Mouse (Mus musculus): Measurements from ENCODE around the gene Urb2. TPM values are rescaled to one million over a fixed set of nuclear protein-coding genes. Genes with fewer than 3 reads are reported as not detected.

The Urb2 gene
- 3.7 and 5.0 TPM in 2 replicates for polyA plus RNA-seq (2015; fragmentation: Nextera tagmentation; extraction: Ambion mirVana)

- Histone ChIP-seq H3K9me3 (no peaks in the 10 kb centered on the region), H3K27me3 (no peaks in the 10 kb centered on the region), H3K4me3 (peak within 1 kb of the TSS; percentile 88), H3K4me2 (peak within 1 kb of the TSS; percentile 75), H3K9ac (peak within 1 kb of the TSS; percentile 87), H3K27ac (peak within 1 kb of the TSS; percentile 90), H3K36me3 (peaks cover 21% of the 10 kb centered on the region), H3K4me1 (peaks cover 35% of the 10 kb centered on the region)
- WGBS = under 1% methylated on average over 74 of the region's 74 CpGs
- peak; percentile 88 for ATAC-seq (ENCODE audit: insufficient number of reproducible peaks, insufficient read depth, low FRiP score, low TSS enrichment, low read depth)
Observed at GRCm38 (mm10) chr8:124021237-124022227, at the start of gene Urb2, which contains the start of gene Taf5l. TSS of gene Urb2 (plus strand) at chr8:124021508. TSS of gene Taf5l (minus strand) at chr8:124021397.

DNA sequence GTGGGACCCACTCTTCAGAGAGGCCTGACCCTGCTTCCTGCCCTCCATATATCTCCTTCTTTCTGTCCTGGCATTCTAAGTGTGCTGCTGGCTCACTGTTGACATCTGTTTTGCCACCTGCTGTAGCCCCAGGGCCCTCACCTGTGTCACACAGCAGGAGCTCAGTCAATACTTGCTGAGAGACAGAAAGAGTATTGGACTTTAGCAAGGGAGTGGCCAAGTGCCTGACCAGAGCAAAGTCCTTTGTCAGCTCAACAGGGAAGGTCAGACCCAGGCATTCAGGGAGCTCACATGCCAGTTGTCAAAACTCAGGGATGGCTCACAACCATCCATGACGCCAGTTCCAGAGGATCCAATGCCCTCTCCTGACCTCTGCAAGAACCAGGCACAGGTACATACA is 47.8 kb upstream of the Urb2 start:
- no peak for ATAC-seq (ENCODE audit: insufficient number of reproducible peaks, insufficient read depth, low FRiP score, low TSS enrichment, low read depth)
- Histone ChIP-seq H3K4me1 (0 out of 2 replicates have a peak, but pooled peaks cover 2% of the 10 kb centered on the region), H3K36me3 (peaks cover 17% of the 10 kb centered on the region; the same call in 1 of the 2 replicates), H3K27me3 (no peaks in the 10 kb centered on the region), H3K4me3 (no peak overlapping the region), H3K4me2 (no peak overlapping the region), H3K9ac (no peak overlapping the region), H3K27ac (no peak overlapping the region), H3K9me3 (no peaks in the 10 kb centered on the region)
- WGBS = 66% methylated on average over 1 of the region's 1 CpGs

- H3K9me3 ChIP-seq = no peaks in the 10 kb centered on the region
- WGBS = 94% methylated on average over 4 of the region's 4 CpGs
Observed at GRCm38 (mm10) chr8:123977499-123977898, 43.8 kb upstream of the Urb2 start.

GRCm38 (mm10) chr8:123978166-123978838 is 43.0 kb upstream of the Urb2 start:
- 0 out of 2 replicates have a peak overlapping the region, but pooled peaks have one; percentile 27 for H3K9ac ChIP-seq
- no peak for ATAC-seq (ENCODE audit: insufficient number of reproducible peaks, insufficient read depth, low FRiP score, low TSS enrichment, low read depth)

More at GRCm38 (mm10) chr8:123977499-123977898, 43.8 kb upstream of the Urb2 start:
- Histone ChIP-seq H3K27ac (no peak overlapping the region), H3K9ac (no peak overlapping the region), H3K4me3 (no peak overlapping the region), H3K36me3 (no peaks in the 10 kb centered on the region), H3K4me1 (peaks cover 23% of the 10 kb centered on the region), H3K27me3 (no peaks in the 10 kb centered on the region), H3K4me2 (no peak overlapping the region)
- no peak for ATAC-seq (ENCODE audit: insufficient number of reproducible peaks, insufficient read depth, low FRiP score, low TSS enrichment, low read depth)

GRCm38 (mm10) chr8:123978926-123979325 is 42.4 kb upstream of the Urb2 start:
- no peak for ATAC-seq (ENCODE audit: insufficient number of reproducible peaks, insufficient read depth, low FRiP score, low TSS enrichment, low read depth)
- Histone ChIP-seq H3K27ac (no peak overlapping the region), H3K4me2 (no peak overlapping the region), H3K27me3 (no peaks in the 10 kb centered on the region), H3K9ac (0 out of 2 replicates have a peak overlapping the region, but pooled peaks have one; percentile 27), H3K36me3 (no peaks in the 10 kb centered on the region), H3K9me3 (no peaks in the 10 kb centered on the region), H3K4me1 (peaks cover 27% of the 10 kb centered on the region), H3K4me3 (no peak overlapping the region)
- 80% methylated on average over 8 of the region's 8 CpGs for WGBS

More at GRCm38 (mm10) chr8:123978166-123978838, 43.0 kb upstream of the Urb2 start:
- Histone ChIP-seq H3K36me3 (no peaks in the 10 kb centered on the region), H3K4me1 (peaks cover 26% of the 10 kb centered on the region), H3K27me3 (no peaks in the 10 kb centered on the region), H3K4me3 (no peak overlapping the region), H3K27ac (no peak overlapping the region), H3K4me2 (no peak overlapping the region), H3K9me3 (no peaks in the 10 kb centered on the region)
- WGBS = 64% methylated on average over 14 of the region's 14 CpGs

DNA sequence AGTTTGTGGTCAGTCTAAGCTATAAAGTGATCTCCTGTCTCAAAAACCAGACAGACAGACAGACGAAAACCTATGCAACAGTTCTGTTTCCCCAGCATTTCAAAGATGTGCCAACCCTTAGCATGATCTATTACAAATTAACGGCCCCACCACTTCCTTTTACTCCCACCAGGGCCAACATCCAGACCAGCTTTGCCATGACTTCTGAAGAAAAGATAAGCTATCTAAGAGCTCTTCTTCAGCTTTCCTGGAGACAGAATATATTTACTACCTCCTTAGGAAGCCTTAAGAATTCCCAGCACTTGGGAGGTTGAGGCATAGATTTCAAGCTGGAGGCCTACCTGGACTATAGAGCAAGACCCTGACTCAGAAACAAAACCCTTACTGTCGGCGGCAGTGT is 41.1 kb upstream of the Urb2 start:
- Histone ChIP-seq H3K9ac (0 out of 2 replicates have a peak overlapping the region, but pooled peaks have one; percentile 11), H3K27me3 (no peaks in the 10 kb centered on the region), H3K4me1 (peaks cover 27% of the 10 kb centered on the region), H3K27ac (no peak overlapping the region), H3K36me3 (no peaks in the 10 kb centered on the region), H3K4me3 (no peak overlapping the region), H3K4me2 (no peak overlapping the region), H3K9me3 (no peaks in the 10 kb centered on the region)
- 60% methylated on average over 4 of the region's 4 CpGs for WGBS
- ATAC-seq (ENCODE audit: insufficient number of reproducible peaks, insufficient read depth, low FRiP score, low TSS enrichment, low read depth) = no peak

DNA sequence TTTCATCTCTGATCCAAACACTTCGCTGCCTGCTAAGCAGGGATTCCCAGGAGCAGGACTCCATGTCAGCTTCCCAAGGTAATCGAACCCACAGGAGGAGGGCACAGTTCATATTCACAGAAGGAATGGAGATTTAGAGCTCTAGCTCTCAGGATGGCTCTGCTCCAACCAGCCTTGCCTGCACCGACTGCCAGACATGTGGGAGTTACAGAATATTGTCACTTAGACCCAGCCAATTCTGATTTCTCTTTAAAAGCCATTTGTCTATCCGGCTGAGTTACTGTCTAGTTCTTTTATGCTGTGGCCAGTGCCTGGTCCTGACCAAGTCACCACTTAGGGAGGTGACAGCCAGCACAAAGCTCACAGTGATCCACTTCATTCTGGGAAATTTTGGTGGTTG is 39.6 kb upstream of the Urb2 start:
- 46% methylated on average over 4 of the region's 4 CpGs for WGBS
- Histone ChIP-seq H3K27me3 (no peaks in the 10 kb centered on the region), H3K9me3 (no peaks in the 10 kb centered on the region), H3K4me2 (peak overlapping the region; percentile 93), H3K4me1 (peaks cover 27% of the 10 kb centered on the region), H3K4me3 (peak overlapping the region; percentile 77), H3K36me3 (no peaks in the 10 kb centered on the region), H3K27ac (no peak overlapping the region), H3K9ac (0 out of 2 replicates have a peak overlapping the region, but pooled peaks have one; percentile 11)
- ATAC-seq (ENCODE audit: insufficient number of reproducible peaks, insufficient read depth, low FRiP score, low TSS enrichment, low read depth) = no peak

DNA sequence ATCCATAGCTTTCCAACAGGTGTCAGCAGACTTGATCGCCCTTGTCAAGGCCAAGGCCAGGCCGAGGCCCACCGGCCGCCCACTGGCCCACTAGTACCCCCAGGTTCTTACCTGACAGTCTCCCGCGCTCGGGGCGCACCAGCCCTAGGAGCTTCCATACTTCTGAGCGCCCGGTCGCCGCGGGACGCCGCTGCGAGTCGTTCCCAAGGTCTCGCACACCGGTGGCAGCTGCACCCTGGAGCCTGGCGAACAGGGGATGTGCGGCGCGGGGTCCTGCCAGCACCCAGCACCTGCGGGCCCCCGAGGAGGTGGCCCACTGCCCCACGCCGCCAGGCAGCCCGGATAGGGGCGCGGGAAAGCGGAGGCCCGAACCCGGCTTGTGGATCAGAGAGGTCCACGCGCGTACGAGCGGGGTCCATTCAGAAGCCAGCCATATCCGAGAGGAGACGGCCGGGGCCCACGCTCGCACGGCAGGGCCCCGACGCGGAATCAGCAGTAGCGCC is 39.0 kb upstream of the Urb2 start:
- no peaks in the 10 kb centered on the region for H3K36me3 ChIP-seq
- WGBS = under 1% methylated on average over 48 of the region's 48 CpGs
- H3K4me1 ChIP-seq = peaks cover 27% of the 10 kb centered on the region
- peak overlapping the region; percentile 93 for H3K4me2 ChIP-seq
- no peaks in the 10 kb centered on the region for H3K9me3 ChIP-seq
- H3K9ac ChIP-seq = peak overlapping the region; percentile 84
- H3K27me3 ChIP-seq = no peaks in the 10 kb centered on the region
- peak; percentile 35; the same call in 1 of the 2 replicates for ATAC-seq (ENCODE audit: insufficient number of reproducible peaks, insufficient read depth, low FRiP score, low TSS enrichment, low read depth)
- peak overlapping the region; percentile 77 for H3K4me3 ChIP-seq
- peak overlapping the region; percentile 83; the same call in 1 of the 2 replicates for H3K27ac ChIP-seq

DNA sequence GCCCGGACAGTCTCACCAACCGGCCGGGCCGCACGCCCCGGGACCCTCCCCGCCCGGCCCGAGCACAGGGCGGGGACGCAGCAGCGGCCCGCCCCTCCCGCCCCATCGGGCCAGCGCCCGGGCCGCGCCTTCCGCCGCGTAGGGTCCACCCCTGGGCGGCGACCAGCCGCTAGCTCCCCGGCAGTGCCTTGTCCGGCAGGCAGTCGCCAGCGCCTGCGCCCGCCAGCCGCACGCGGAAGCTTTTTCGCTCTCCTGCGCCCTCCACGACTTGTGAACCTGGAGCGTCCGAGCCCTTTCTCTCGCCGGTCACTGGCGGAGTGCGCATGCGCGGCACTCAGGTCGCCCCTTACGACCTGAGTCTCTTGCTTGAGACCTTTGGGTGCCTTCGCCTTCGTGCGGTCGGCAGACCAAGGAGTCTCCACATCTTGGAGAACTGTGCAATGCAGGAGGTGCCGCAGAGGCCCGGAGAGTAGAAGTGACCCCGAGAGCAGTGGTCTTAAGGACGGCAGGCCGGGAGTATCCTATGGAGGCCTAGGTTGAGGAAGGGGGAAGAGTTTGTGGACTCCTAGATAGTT is 38.4 kb upstream of the Urb2 start, which contains the start of gene Abcb10:
TSS of gene Abcb10 (minus strand) at position 297 of the 575 bp plus-strand sequence.
- ATAC-seq (ENCODE audit: insufficient number of reproducible peaks, insufficient read depth, low FRiP score, low TSS enrichment, low read depth) = peak; percentile 93
- H3K9ac ChIP-seq = peak within 1 kb of the TSS; percentile 84
- H3K4me3 ChIP-seq = peak within 1 kb of the TSS; percentile 77
- peak within 1 kb of the TSS; percentile 83 for H3K27ac ChIP-seq
- no peaks in the 10 kb centered on the region for H3K27me3 ChIP-seq
- H3K36me3 ChIP-seq = no peaks in the 10 kb centered on the region
- WGBS = under 1% methylated on average over 47 of the region's 56 CpGs
- H3K9me3 ChIP-seq = no peaks in the 10 kb centered on the region
- H3K4me2 ChIP-seq = peak within 1 kb of the TSS; percentile 93
- peaks cover 27% of the 10 kb centered on the region for H3K4me1 ChIP-seq

GRCm38 (mm10) chr8:123988605-123989038 is 32.7 kb upstream of the Urb2 start:
- no peaks in the 10 kb centered on the region for H3K9me3 ChIP-seq
- no peaks in the 10 kb centered on the region for H3K4me1 ChIP-seq
- H3K36me3 ChIP-seq = peaks cover 5% of the 10 kb centered on the region
- no peak for ATAC-seq (ENCODE audit: insufficient number of reproducible peaks, insufficient read depth, low FRiP score, low TSS enrichment, low read depth)
- no peak overlapping the region for H3K4me3 ChIP-seq
- WGBS = 62% methylated on average over 6 of the region's 6 CpGs
- no peak overlapping the region for H3K4me2 ChIP-seq
- H3K9ac ChIP-seq = no peak overlapping the region
- H3K27ac ChIP-seq = no peak overlapping the region
- no peaks in the 10 kb centered on the region for H3K27me3 ChIP-seq

DNA sequence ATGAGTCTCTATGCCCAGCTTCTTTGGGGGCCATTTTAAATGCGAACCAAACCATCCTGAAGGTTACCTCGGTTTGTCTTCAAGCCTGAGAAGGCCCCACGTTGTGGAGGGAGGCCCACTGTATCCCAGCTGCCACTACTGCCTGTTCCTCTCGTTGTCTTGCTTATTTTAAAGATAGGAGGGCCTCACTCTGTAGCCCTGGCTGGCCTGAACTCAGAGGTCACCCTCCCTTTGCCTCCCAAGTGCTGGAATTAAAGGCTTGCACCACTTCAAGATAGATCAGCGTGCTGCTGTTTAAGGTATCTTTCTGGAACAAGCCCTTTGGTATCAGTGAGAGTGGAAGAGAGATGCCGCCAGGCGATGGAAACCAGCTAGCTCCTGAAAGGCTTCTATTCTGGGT is 32.2 kb upstream of the Urb2 start:
- no peak overlapping the region for H3K4me3 ChIP-seq
- 80% methylated on average over 7 of the region's 7 CpGs for WGBS

More for the DNA sequence above, 32.2 kb upstream of the Urb2 start:
- Histone ChIP-seq H3K4me2 (no peak overlapping the region), H3K27me3 (no peaks in the 10 kb centered on the region), H3K4me1 (no peaks in the 10 kb centered on the region), H3K9me3 (no peaks in the 10 kb centered on the region), H3K27ac (no peak overlapping the region), H3K9ac (no peak overlapping the region), H3K36me3 (peaks cover 10% of the 10 kb centered on the region)
- no peak for ATAC-seq (ENCODE audit: insufficient number of reproducible peaks, insufficient read depth, low FRiP score, low TSS enrichment, low read depth)
